Mouse (Mus musculus) adrenal gland, postnatal 25 days (tissue): ENCODE results near the gene Ccdc177. TPM values are rescaled to one million over a fixed set of nuclear protein-coding genes. Genes with fewer than 3 reads are reported as not detected.

Experiments used
- DNase-seq: peaks from one replicate; pipeline ENCODE4 v3.0.0; 2021; ENCODE audit warnings: mixed read lengths
- total RNA-seq: library from RNA; stranded (reverse); gene quantifications from 2 replicates; pipeline ENCODE4 v1.2.3, GENCODE M21; 2021

The Ccdc177 gene
- total RNA-seq, 1 experiment from 2014 or later: 0.09 TPM

GRCm38 (mm10) chr12:80734526-80735470 is 25.7 kb downstream of the Ccdc177 start:
- no peak for DNase-seq

- peak; percentile 47 for DNase-seq
These were observed 29.9 kb downstream of the Ccdc177 start for GRCm38 (mm10) chr12:80730567-80730966.

- DNase-seq: no peak
These were observed 30.5 kb downstream of the Ccdc177 start for GRCm38 (mm10) chr12:80729758-80730530.

GRCm38 (mm10) chr12:80728814-80729213 is 31.7 kb downstream of the Ccdc177 start:
- no peak for DNase-seq

GRCm38 (mm10) chr12:80728207-80728606 is 32.3 kb downstream of the Ccdc177 start:
- DNase-seq: no peak

GRCm38 (mm10) chr12:80724853-80725559 is 35.5 kb downstream of the Ccdc177 start:
- DNase-seq: peak; percentile 83

- no peak for DNase-seq
These were observed 39.0 kb downstream of the Ccdc177 start for GRCm38 (mm10) chr12:80721458-80721857.

GRCm38 (mm10) chr12:80720507-80720906 is 40.0 kb downstream of the Ccdc177 start:
- no peak for DNase-seq

GRCm38 (mm10) chr12:80719141-80719540 is 41.3 kb downstream of the Ccdc177 start:
- no peak for DNase-seq

GRCm38 (mm10) chr12:80715915-80716314 is 44.6 kb downstream of the Ccdc177 start:
- DNase-seq: no peak

- no peak for DNase-seq
These were observed 53.4 kb downstream of the Ccdc177 start for GRCm38 (mm10) chr12:80706915-80707604.

GRCm38 (mm10) chr12:80706208-80706914 is 54.1 kb downstream of the Ccdc177 start:
- DNase-seq: no peak

Other genes starting within 250 kb of the Ccdc177 start
- gene Galnt16, start 242.4 kb downstream of the Ccdc177 start, total RNA-seq: 6.8 and 8.0 TPM in 2 replicates
- gene Slc39a9, start 116.8 kb downstream of the Ccdc177 start, total RNA-seq: 44.5 and 48.4 TPM in 2 replicates
- 46.9 and 50.2 TPM in 2 replicates for gene Erh, start 116.3 kb downstream of the Ccdc177 start, total RNA-seq
- not detected in 2 replicates for gene Plekhd1, start 68.1 kb downstream of the Ccdc177 start, total RNA-seq
- 50.2 and 54.2 TPM in 2 replicates for gene Susd6, start 29.8 kb upstream of the Ccdc177 start, total RNA-seq
- gene Srsf5, start 184.8 kb upstream of the Ccdc177 start, total RNA-seq: 378 and 500 TPM in 2 replicates
- gene Slc10a1, start 208.0 kb upstream of the Ccdc177 start, total RNA-seq: 6.0 TPM in 1 of 2 replicates, not detected in the other